Mouse (Mus musculus): ENCODE data around the gene Siah3.

DNA sequence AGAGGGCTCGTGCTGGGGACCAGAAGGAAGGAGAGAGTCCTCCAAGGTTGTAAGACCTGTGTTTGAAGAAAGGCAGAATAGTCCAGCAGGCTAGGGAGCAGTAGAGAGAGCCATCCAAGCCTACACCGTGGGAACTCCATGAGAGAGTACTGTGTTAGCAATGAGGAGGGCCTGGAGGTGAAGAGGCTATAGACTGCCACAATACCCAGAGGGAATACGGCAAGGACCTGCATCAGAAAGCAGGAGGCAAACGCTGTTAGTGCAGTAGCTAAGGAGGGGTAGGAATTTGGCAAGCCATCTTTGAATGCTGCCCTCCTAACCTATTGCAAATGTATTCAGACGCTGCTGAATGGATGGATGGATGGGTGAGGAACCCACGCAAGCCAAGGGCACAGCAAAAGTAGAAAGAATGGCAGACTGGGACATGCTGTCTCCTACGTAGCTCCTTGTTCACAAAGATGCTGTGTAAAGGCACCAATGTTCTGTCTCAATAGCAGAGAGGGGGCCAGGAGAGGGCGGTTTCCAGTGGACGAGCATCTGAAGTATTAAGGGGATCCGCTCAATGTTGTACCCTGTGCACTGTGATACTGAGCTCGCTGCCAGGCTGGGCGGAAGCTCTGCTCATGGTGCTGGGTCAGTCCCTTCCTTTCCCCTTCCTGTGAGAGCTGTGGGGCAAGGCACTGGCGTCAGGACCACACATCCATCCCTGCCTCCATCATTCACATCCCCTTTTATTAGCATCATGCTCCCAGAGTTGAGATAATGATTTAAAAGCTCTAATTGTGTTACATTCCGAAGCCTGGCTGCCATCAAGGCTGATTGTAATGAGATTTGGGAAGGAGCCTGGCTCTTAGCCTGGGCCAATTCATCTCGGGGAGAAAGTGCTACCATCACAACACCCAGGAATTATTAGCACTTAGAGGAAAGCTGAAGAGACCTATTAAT is 26.7 kb downstream of the Siah3 start:
- TF ChIP-seq CTCF (IDR thresholded peaks at IDR 0.05; ENCODE audit: borderline replicate concordance, insufficient read depth, low read length): no peak
- TF ChIP-seq POLR2A (IDR thresholded peaks at IDR 0.05; ENCODE audit: low read depth, low read length): no peak

All from embryonic fibroblast, embryonic 13.5 days (primary cell).